Mouse (Mus musculus) lung, embryonic 16.5 days (tissue): Measurements from ENCODE around the gene Hibadh. TPM values are rescaled to one million over a fixed set of nuclear protein-coding genes. Genes with fewer than 3 reads are reported as not detected.
A peak's percentile ranks its signal among the peaks of the same experiment; 100 is the strongest.

ENCODE experiments used
- ATAC-seq: fragments of 200-750 bp; cut with Nextera tagmentation; 2 replicates; pipeline ENCODE4 v1.8.0; 2017; ENCODE audit warnings: low read depth, mild to moderate bottlenecking, moderate library complexity
- H3K27ac ChIP-seq: fragments of 300-500 bp; sonication (generic); 2 replicates; pipeline ENCODE4 v1.5.1; 2014; ENCODE audit warnings: mild to moderate bottlenecking, control low read depth, low read length
- H3K27me3 ChIP-seq: fragments of 300-500 bp; sonication (generic); 2 replicates; pipeline ENCODE4 v1.6.1; 2014; ENCODE audit warnings: low read depth, low read length, mixed read lengths; ENCODE audit not compliant: control insufficient read depth, insufficient read depth
- H3K36me3 ChIP-seq: fragments of 300-500 bp; sonication (generic); 2 replicates; pipeline ENCODE4 v1.6.1; 2014; ENCODE audit warnings: low read length; ENCODE audit not compliant: control insufficient read depth, insufficient read depth
- H3K4me1 ChIP-seq: fragments of 300-500 bp; sonication (generic); replicated peaks from 2 replicates; pipeline ENCODE4 v1.6.1; 2014; ENCODE audit warnings: low read length, mixed read lengths; ENCODE audit not compliant: control insufficient read depth, insufficient read depth
- H3K4me2 ChIP-seq: fragments of 300-500 bp; sonication (generic); 2 replicates; pipeline ENCODE4 v1.6.1; 2014; ENCODE audit warnings: low read depth, low read length, control low read depth
- H3K4me3 ChIP-seq: fragments of 300-500 bp; sonication (generic); 2 replicates; pipeline ENCODE4 v1.5.1; 2014; ENCODE audit warnings: mild to moderate bottlenecking, low read length, control low read depth
- H3K9ac ChIP-seq: fragments of 300-500 bp; sonication (generic); 2 replicates; pipeline ENCODE4 v1.6.1; 2014; ENCODE audit warnings: low read length, control low read depth
- H3K9me3 ChIP-seq: fragments of 300-500 bp; sonication (generic); 2 replicates; pipeline ENCODE4 v1.6.1; 2016; ENCODE audit warnings: low read length; ENCODE audit not compliant: control insufficient read depth
- WGBS: fragments of 180-500 bp; shearing (Covaris S2); extraction: QIAGEN DNeasy Blood & Tissue Kit; methylation state at CpG from one replicate; pipeline ENCODE4 v1.1.7; 2014; 5-methylcytosine and 5-hydroxymethylcytosine counted together
- polyA plus RNA-seq: library from polyadenylated mRNA; unstranded; fragments of >200 nt; fragmentation: Nextera tagmentation; extraction: Ambion mirVana; gene quantifications from 2 replicates; pipeline ENCODE4 v1.2.1, GENCODE M21; 2015

Hibadh gene
- polyA plus RNA-seq, 1 experiment from 2014 or later, result 107 TPM

GRCm38 (mm10) chr6:52594752-52595151 lies 45.4 kb downstream of the Hibadh start:
- Histone ChIP-seq H3K4me2 (no peak overlapping the region), H3K27ac (no peak overlapping the region), H3K36me3 (no peaks in the 10 kb centered on the region), H3K9ac (no peak overlapping the region), H3K9me3 (no peaks in the 10 kb centered on the region), H3K4me3 (no peak overlapping the region), H3K4me1 (no peaks in the 10 kb centered on the region), H3K27me3 (no peaks in the 10 kb centered on the region)
- 71% methylated on average over 1 of the region's 1 CpGs for WGBS
- ATAC-seq, result no peak

GRCm38 (mm10) chr6:52586564-52586963 lies 53.6 kb downstream of the Hibadh start:
- Histone ChIP-seq H3K4me1 (peaks cover 3% of the 10 kb centered on the region; the same call in 1 of the 2 replicates), H3K4me2 (no peak overlapping the region), H3K27ac (no peak overlapping the region), H3K4me3 (no peak overlapping the region), H3K27me3 (no peaks in the 10 kb centered on the region), H3K36me3 (no peaks in the 10 kb centered on the region), H3K9me3 (no peaks in the 10 kb centered on the region), H3K9ac (no peak overlapping the region)
- ATAC-seq, result no peak

- Histone ChIP-seq H3K9ac (no peak overlapping the region), H3K9me3 (no peaks in the 10 kb centered on the region), H3K4me3 (no peak overlapping the region), H3K4me2 (no peak overlapping the region), H3K4me1 (peaks cover 3% of the 10 kb centered on the region; the same call in 1 of the 2 replicates), H3K27me3 (no peaks in the 10 kb centered on the region), H3K27ac (no peak overlapping the region), H3K36me3 (no peaks in the 10 kb centered on the region)
- ATAC-seq, result peak; percentile 88
- 18% methylated on average over 8 of the region's 8 CpGs for WGBS
Measured at GRCm38 (mm10) chr6:52584383-52584782, 55.8 kb downstream of the Hibadh start.

GRCm38 (mm10) chr6:52581081-52581480 lies 59.1 kb downstream of the Hibadh start:
- Histone ChIP-seq H3K9me3 (no peaks in the 10 kb centered on the region), H3K27me3 (no peaks in the 10 kb centered on the region), H3K4me3 (no peak overlapping the region), H3K9ac (no peak overlapping the region), H3K36me3 (no peaks in the 10 kb centered on the region), H3K4me2 (no peak overlapping the region), H3K27ac (no peak overlapping the region), H3K4me1 (peaks cover 3% of the 10 kb centered on the region; the same call in 1 of the 2 replicates)
- WGBS, result 71% methylated on average over 4 of the region's 4 CpGs
- no peak for ATAC-seq

- no peak overlapping the region for H3K9ac ChIP-seq
- no peak overlapping the region for H3K27ac ChIP-seq
- H3K4me3 ChIP-seq, result no peak overlapping the region
- WGBS, result 56% methylated on average over 2 of the region's 2 CpGs
- no peaks in the 10 kb centered on the region for H3K9me3 ChIP-seq
- no peak overlapping the region for H3K4me2 ChIP-seq
- H3K4me1 ChIP-seq, result no peaks in the 10 kb centered on the region
- no peak for ATAC-seq
- H3K27me3 ChIP-seq, result no peaks in the 10 kb centered on the region
- no peaks in the 10 kb centered on the region for H3K36me3 ChIP-seq
Measured at GRCm38 (mm10) chr6:52578322-52578721, 61.9 kb downstream of the Hibadh start.

GRCm38 (mm10) chr6:52577270-52577669 lies 62.9 kb downstream of the Hibadh start:
- Histone ChIP-seq H3K27me3 (no peaks in the 10 kb centered on the region), H3K4me3 (no peak overlapping the region), H3K36me3 (no peaks in the 10 kb centered on the region), H3K9me3 (no peaks in the 10 kb centered on the region), H3K9ac (no peak overlapping the region), H3K4me2 (no peak overlapping the region), H3K4me1 (no peaks in the 10 kb centered on the region), H3K27ac (no peak overlapping the region)
- 22% methylated on average over 4 of the region's 4 CpGs for WGBS
- no peak for ATAC-seq

GRCm38 (mm10) chr6:52568706-52569105 lies 71.5 kb downstream of the Hibadh start:
- Histone ChIP-seq H3K4me3 (no peak overlapping the region), H3K36me3 (no peaks in the 10 kb centered on the region), H3K9me3 (no peaks in the 10 kb centered on the region), H3K4me1 (0 out of 2 replicates have a peak, but pooled peaks cover 8% of the 10 kb centered on the region), H3K9ac (no peak overlapping the region), H3K4me2 (no peak overlapping the region), H3K27me3 (no peaks in the 10 kb centered on the region), H3K27ac (no peak overlapping the region)
- no peak for ATAC-seq
- WGBS, result 77% methylated on average over 6 of the region's 6 CpGs

- WGBS, result 64% methylated on average over 20 of the region's 20 CpGs
- H3K4me2 ChIP-seq, result no peak overlapping the region
- H3K4me1 ChIP-seq, result 0 out of 2 replicates have a peak, but pooled peaks cover 8% of the 10 kb centered on the region
- no peaks in the 10 kb centered on the region for H3K36me3 ChIP-seq
- H3K4me3 ChIP-seq, result no peak overlapping the region
- peak overlapping the region; percentile 8; the same call in 1 of the 2 replicates for H3K27ac ChIP-seq
- no peaks in the 10 kb centered on the region for H3K27me3 ChIP-seq
- no peak overlapping the region for H3K9ac ChIP-seq
- H3K9me3 ChIP-seq, result no peaks in the 10 kb centered on the region
- ATAC-seq, result no peak
Measured at GRCm38 (mm10) chr6:52567327-52568299, 72.6 kb downstream of the Hibadh start.

- H3K4me1 ChIP-seq, result 0 out of 2 replicates have a peak, but pooled peaks cover 8% of the 10 kb centered on the region
- no peak overlapping the region for H3K4me3 ChIP-seq
- no peaks in the 10 kb centered on the region for H3K27me3 ChIP-seq
- H3K9me3 ChIP-seq, result no peaks in the 10 kb centered on the region
- ATAC-seq, result no peak
- H3K4me2 ChIP-seq, result no peak overlapping the region
- H3K9ac ChIP-seq, result no peak overlapping the region
- no peaks in the 10 kb centered on the region for H3K36me3 ChIP-seq
- no peak overlapping the region for H3K27ac ChIP-seq
- 79% methylated on average over 5 of the region's 5 CpGs for WGBS
Measured at GRCm38 (mm10) chr6:52565210-52565609, 75.0 kb downstream of the Hibadh start.
